Mouse (Mus musculus) kidney, embryonic 14.5 days (tissue): ENCODE data around the gene Gm10643. TPM values are rescaled to one million over a fixed set of nuclear protein-coding genes. Genes with fewer than 3 reads are reported as not detected.

Experiments used
- ATAC-seq: fragments of 200-750 bp; cut with Nextera tagmentation; 2 replicates; pipeline ENCODE4 v1.8.0; 2017; ENCODE audit warnings: moderate number of reproducible peaks, mild to moderate bottlenecking, moderate TSS enrichment, moderate library complexity; ENCODE audit not compliant: low FRiP score, low TSS enrichment
- H3K27ac ChIP-seq: fragments of 300-500 bp; sonication (generic); 2 replicates; pipeline ENCODE4 v1.5.1; 2014; ENCODE audit warnings: low read depth, mild to moderate bottlenecking, low read length, moderate library complexity, mixed read lengths
- H3K27me3 ChIP-seq: fragments of 300-500 bp; sonication (generic); 2 replicates; pipeline ENCODE4 v1.6.1; 2014; ENCODE audit warnings: mild to moderate bottlenecking, low read length; ENCODE audit not compliant: control insufficient read depth, insufficient read depth
- H3K36me3 ChIP-seq: fragments of 300-500 bp; sonication (generic); 2 replicates; pipeline ENCODE4 v1.6.1; 2014; ENCODE audit warnings: low read length, mixed read lengths; ENCODE audit not compliant: control insufficient read depth, insufficient read depth
- H3K4me1 ChIP-seq: fragments of 300-500 bp; sonication (generic); 2 replicates; pipeline ENCODE4 v1.6.1; 2014; ENCODE audit warnings: low read length, mixed read lengths; ENCODE audit not compliant: control insufficient read depth, insufficient read depth
- H3K4me2 ChIP-seq: fragments of 300-500 bp; sonication (generic); replicated peaks from 2 replicates; pipeline ENCODE4 v1.6.1; 2014; ENCODE audit warnings: low read depth, mild to moderate bottlenecking, low read length
- H3K4me3 ChIP-seq: fragments of 300-500 bp; sonication (generic); 2 replicates; pipeline ENCODE4 v1.5.1; 2014; ENCODE audit warnings: mild to moderate bottlenecking, low read length
- H3K9ac ChIP-seq: fragments of 300-500 bp; sonication (generic); 2 replicates; pipeline ENCODE4 v1.6.1; 2014; ENCODE audit warnings: low read depth, mild to moderate bottlenecking, low read length, moderate library complexity
- H3K9me3 ChIP-seq: fragments of 300-500 bp; sonication (generic); 2 replicates; pipeline ENCODE4 v1.6.1; 2016; ENCODE audit warnings: low read length; ENCODE audit not compliant: control insufficient read depth
- WGBS: fragments of 180-500 bp; shearing (Covaris S2); extraction: QIAGEN DNeasy Blood & Tissue Kit; methylation state at CpG from one replicate; pipeline ENCODE4 v1.1.7; 2014; 5-methylcytosine and 5-hydroxymethylcytosine counted together
- polyA plus RNA-seq: library from polyadenylated mRNA; unstranded; fragments of >200 nt; fragmentation: Nextera tagmentation; extraction: Ambion mirVana; gene quantifications from 2 replicates; pipeline ENCODE4 v1.2.1, GENCODE M21; 2014

Gene Gm10643
- polyA plus RNA-seq, 1 experiment from 2014 or later = 1.2 TPM

DNA sequence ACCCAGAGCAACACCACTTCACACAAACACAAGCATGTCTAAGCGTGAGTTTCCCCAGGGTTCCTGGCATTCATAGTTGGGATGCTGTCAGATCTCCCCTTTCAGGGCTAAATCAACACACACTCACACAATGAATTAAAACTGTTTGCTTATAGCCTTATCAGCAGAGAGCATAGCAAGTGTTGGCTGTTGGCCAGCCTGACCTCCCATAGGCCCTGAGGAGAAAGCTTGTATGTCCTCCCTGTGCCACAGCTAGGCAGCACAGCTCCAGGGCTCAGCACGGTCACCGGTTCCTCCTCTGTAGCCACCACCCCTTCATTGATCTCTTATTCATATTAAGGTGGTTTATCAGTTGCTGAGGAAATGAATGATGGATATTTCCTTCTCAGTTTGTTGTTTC lies 12.2 kb downstream of the Gm10643 start:
- Histone ChIP-seq H3K4me3 (no peak overlapping the region), H3K27ac (no peak overlapping the region), H3K9ac (no peak overlapping the region), H3K9me3 (no peaks in the 10 kb centered on the region), H3K4me2 (no peak overlapping the region), H3K36me3 (no peaks in the 10 kb centered on the region), H3K27me3 (no peaks in the 10 kb centered on the region), H3K4me1 (no peaks in the 10 kb centered on the region)
- ATAC-seq = no peak
- WGBS = 67% methylated on average over 3 of the region's 3 CpGs

DNA sequence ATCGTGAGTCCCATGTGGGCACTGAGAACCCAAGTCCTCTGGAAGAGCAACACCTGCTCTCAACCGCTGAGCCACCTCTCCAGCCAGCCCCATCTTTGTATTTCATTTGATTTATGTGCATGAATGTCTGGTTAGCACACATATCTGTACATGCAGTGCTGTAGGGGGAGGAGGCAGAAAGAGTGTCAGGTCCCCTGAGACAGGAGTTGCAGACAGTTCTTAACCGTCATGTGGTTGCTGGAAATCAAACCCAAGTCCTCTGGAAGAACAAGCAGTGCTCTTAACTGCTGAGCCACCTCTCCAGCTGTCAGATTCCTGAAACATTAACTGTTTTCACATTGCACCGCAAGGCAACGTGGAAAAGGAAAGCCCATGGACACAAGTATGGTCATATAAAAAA lies 16.8 kb downstream of the Gm10643 start:
- Histone ChIP-seq H3K4me2 (no peak overlapping the region), H3K4me1 (peaks cover 3% of the 10 kb centered on the region; the same call in 1 of the 2 replicates), H3K9me3 (no peaks in the 10 kb centered on the region; the same call in 1 of the 2 replicates), H3K27me3 (peaks cover 24% of the 10 kb centered on the region), H3K36me3 (no peaks in the 10 kb centered on the region), H3K4me3 (no peak overlapping the region), H3K27ac (no peak overlapping the region), H3K9ac (no peak overlapping the region)
- WGBS = 57% methylated on average over 5 of the region's 5 CpGs
- ATAC-seq = no peak

DNA sequence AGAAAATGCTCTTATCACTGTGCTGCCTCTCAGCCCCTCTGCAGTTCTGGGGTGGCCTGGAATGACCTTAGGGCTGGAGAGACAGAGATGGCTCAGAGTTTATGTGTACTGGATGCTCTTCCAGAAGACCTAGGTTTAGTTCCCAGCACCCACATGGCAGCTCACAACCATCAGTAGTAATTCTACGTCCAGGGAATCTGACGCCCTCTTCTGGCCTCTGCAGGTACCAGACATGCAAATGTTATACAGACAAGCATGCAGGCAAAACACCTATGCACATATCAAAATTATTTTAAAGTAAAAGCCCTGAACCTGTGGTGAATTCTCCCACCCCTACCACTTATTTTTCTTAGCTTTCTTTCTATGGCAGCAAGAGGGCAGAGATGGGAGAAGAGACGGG lies 18.4 kb downstream of the Gm10643 start:
- no peak overlapping the region for H3K9ac ChIP-seq
- no peak overlapping the region for H3K4me2 ChIP-seq
- no peak overlapping the region for H3K27ac ChIP-seq
- H3K4me3 ChIP-seq = no peak overlapping the region
- H3K9me3 ChIP-seq = no peaks in the 10 kb centered on the region; the same call in 1 of the 2 replicates
- no peak for ATAC-seq
- peaks cover 35% of the 10 kb centered on the region for H3K27me3 ChIP-seq
- no peaks in the 10 kb centered on the region for H3K36me3 ChIP-seq
- peaks cover 11% of the 10 kb centered on the region; the same call in 1 of the 2 replicates for H3K4me1 ChIP-seq
- 78% methylated on average over 3 of the region's 3 CpGs for WGBS

DNA sequence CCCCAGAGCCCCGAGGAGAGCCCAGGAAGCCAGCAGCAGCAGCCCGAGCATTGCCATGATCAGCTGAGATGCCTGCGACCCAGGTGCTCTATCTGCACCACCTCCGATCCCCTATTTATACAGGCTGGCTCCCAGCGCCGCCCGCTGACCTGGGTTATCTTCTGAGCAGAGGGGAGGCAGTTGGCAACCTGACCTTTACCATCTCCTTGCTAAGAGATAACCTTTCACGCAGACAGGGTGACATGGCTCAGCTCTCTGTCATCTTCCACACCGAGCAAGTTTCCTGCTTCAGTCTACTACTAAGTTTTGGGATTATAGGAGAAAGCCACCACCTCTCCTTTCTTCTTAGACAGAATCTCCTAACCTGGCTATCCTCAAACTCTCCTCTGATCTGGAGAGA lies 20.0 kb downstream of the Gm10643 start, which contains the start of gene Rln3:
Gene Rln3, minus strand, starts transcription at position 101 of the 400 bp plus-strand sequence.
- H3K27me3 ChIP-seq = peaks cover 35% of the 10 kb centered on the region
- H3K4me1 ChIP-seq = peaks cover 11% of the 10 kb centered on the region; the same call in 1 of the 2 replicates
- WGBS = 4% methylated on average over 9 of the region's 9 CpGs
- H3K4me3 ChIP-seq = peak within 1 kb of the TSS; percentile 1; the same call in 1 of the 2 replicates
- no peak within 1 kb of the TSS for H3K9ac ChIP-seq
- H3K4me2 ChIP-seq = peak within 1 kb of the TSS; percentile 17
- no peaks in the 10 kb centered on the region for H3K36me3 ChIP-seq
- no peak within 1 kb of the TSS for H3K27ac ChIP-seq
- no peak for ATAC-seq
- H3K9me3 ChIP-seq = no peaks in the 10 kb centered on the region; the same call in 1 of the 2 replicates

DNA sequence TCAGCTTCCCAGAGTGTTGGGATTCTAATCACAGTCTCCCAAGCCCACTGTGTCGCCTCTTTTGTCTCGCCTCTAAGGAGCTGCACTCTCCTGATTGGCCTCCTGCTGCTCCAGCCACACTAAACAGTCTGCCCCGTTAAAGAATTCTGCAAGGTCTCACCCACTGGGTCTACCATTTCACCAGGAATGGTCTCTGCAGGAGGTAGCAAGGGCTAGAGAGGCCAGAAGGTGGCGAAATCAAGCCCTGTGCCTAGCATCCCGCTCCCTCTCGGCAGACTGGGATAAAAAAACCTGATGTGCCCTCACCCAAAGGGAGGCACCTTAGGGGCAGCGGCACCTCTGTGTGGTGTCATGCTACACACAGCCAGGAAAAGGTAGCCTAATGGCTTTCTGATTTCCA lies 20.8 kb downstream of the Gm10643 start:
- peak overlapping the region; percentile 17; the same call in 1 of the 2 replicates for H3K4me2 ChIP-seq
- no peak overlapping the region for H3K4me3 ChIP-seq
- peaks cover 11% of the 10 kb centered on the region; the same call in 1 of the 2 replicates for H3K4me1 ChIP-seq
- no peak for ATAC-seq
- WGBS = 7% methylated on average over 7 of the region's 7 CpGs
- no peaks in the 10 kb centered on the region for H3K36me3 ChIP-seq
- H3K27ac ChIP-seq = no peak overlapping the region
- no peaks in the 10 kb centered on the region; the same call in 1 of the 2 replicates for H3K9me3 ChIP-seq
- peaks cover 35% of the 10 kb centered on the region for H3K27me3 ChIP-seq
- no peak overlapping the region for H3K9ac ChIP-seq

DNA sequence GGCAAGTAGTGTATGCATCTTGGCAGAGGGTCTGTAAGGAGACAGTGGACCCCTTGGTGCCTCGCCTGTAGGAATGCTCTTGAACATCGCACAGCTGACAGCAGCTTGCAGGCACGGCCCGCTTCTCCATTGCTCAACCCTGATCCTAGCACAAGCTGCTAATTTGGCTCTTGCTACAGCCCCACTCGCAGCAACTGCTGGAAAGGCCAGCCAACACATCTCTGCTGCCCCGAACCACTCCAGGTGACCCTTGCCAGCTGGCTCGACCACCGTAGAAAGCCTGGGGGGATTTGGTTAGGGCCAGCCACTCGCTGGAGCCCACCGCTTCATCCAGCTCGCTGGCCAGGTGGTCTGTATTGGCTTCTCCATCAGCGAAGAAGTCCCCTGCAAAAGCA lies 22.0 kb downstream of the Gm10643 start:
- peaks cover 35% of the 10 kb centered on the region for H3K27me3 ChIP-seq
- H3K4me2 ChIP-seq = peak overlapping the region; percentile 79; the same call in 1 of the 2 replicates
- H3K27ac ChIP-seq = no peak overlapping the region
- no peak overlapping the region for H3K9ac ChIP-seq
- H3K9me3 ChIP-seq = no peaks in the 10 kb centered on the region; the same call in 1 of the 2 replicates
- H3K36me3 ChIP-seq = no peaks in the 10 kb centered on the region
- H3K4me1 ChIP-seq = peaks cover 11% of the 10 kb centered on the region; the same call in 1 of the 2 replicates
- peak overlapping the region; percentile 39; the same call in 1 of the 2 replicates for H3K4me3 ChIP-seq
- WGBS = 40% methylated on average over 12 of the region's 12 CpGs
- no peak for ATAC-seq

DNA sequence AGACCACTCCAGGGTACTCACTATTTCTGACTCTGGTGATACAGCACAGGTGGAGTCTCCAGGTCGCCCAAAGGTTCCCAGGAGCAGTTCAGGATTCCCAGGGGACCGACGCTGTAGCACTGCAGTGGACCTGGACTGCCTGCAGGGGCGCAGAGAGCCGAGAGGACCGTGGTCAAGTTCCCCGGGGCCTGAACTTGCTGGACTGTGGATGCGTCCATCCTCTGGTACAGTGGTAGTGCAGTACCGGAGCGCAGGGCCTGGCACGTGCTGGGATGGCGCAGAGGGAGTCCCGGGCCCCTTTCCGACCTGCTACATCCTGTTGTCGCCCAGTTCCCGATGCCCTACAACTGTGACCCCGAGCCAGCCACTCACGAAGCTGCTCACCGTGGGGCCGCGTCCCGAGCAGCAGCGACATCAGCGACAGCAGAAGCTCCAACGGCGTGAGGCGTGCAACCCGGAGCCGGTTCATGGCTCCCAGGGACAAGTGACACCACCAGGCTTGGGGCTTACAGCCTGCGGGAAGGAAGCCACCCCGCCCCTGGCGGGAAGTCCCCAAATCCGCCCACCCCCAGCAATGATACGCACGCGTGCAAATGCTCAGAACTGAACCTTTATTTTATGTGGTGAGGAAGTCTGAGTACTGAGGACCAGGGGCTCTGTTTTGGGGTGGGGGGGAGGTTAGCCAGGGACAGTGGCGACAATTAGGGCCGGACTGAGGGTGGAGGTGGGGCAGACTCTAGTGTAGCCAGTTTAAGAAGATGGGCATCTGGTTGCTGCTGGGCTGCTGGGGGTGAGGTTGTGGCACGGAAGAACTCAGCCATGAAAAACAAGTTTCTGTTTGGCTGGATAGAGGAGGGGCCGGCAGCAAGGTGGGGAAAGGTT lies 22.6 kb downstream of the Gm10643 start, which contains the start of gene Il27ra:
Gene Il27ra, minus strand, starts transcription at position 524 of the 882 bp plus-strand sequence.
- peak within 1 kb of the TSS; percentile 39 for H3K4me3 ChIP-seq
- peaks cover 35% of the 10 kb centered on the region for H3K27me3 ChIP-seq
- ATAC-seq = peak; percentile 79
- H3K9me3 ChIP-seq = no peaks in the 10 kb centered on the region; the same call in 1 of the 2 replicates
- peak within 1 kb of the TSS; percentile 79 for H3K4me2 ChIP-seq
- peak within 1 kb of the TSS; percentile 38 for H3K9ac ChIP-seq
- no peaks in the 10 kb centered on the region for H3K36me3 ChIP-seq
- no peak within 1 kb of the TSS for H3K27ac ChIP-seq
- H3K4me1 ChIP-seq = peaks cover 11% of the 10 kb centered on the region; the same call in 1 of the 2 replicates
- 5% methylated on average over 37 of the region's 40 CpGs for WGBS

DNA sequence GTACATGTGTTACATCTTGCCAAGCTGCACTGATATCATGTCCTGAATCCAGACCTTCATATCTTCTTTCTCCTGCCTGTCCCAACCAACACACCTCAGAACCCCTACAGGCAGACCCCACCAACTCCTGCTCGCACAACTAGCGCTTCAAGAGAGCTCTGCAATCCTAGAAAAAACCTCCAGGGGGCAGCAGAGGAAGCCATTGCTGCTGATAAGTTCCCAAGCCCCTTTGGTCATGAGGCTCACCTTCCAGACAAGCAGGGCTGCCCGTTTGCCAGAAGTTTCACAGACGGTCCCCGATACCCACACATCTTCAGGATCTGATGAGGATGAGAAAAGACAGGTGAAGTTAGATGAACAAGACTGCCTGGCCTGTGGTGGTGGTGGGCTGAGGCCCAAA lies 25.9 kb downstream of the Gm10643 start:
- ATAC-seq = no peak; the same call in 1 of the 2 replicates
- no peaks in the 10 kb centered on the region for H3K9me3 ChIP-seq
- H3K4me3 ChIP-seq = no peak overlapping the region
- no peak overlapping the region for H3K27ac ChIP-seq
- peaks cover 21% of the 10 kb centered on the region for H3K27me3 ChIP-seq
- H3K9ac ChIP-seq = no peak overlapping the region
- H3K4me1 ChIP-seq = 0 out of 2 replicates have a peak, but pooled peaks cover 7% of the 10 kb centered on the region
- H3K36me3 ChIP-seq = no peaks in the 10 kb centered on the region
- WGBS = 5% methylated on average over 5 of the region's 5 CpGs
- no peak overlapping the region for H3K4me2 ChIP-seq

DNA sequence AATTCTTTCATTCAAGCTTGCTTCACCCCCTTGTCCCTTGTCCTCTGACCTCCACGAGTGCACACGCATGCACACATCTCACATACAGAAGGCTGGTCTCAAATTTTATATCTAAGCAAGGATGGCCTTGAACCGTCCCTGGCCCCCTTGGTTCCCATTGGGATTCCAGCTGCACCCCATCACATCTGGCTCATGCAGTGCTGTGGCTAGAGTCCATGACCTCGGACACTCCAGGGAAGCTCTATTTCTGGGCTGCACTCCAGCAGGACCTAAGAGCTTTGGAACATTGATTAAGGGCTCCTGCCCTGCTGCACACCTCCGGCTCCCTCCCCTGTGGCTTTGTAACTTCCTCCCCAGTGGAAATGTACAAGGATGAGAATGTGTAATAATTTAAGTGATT lies 26.9 kb downstream of the Gm10643 start:
- Histone ChIP-seq H3K9me3 (no peaks in the 10 kb centered on the region), H3K9ac (no peak overlapping the region), H3K27me3 (peaks cover 10% of the 10 kb centered on the region), H3K4me2 (no peak overlapping the region), H3K36me3 (no peaks in the 10 kb centered on the region), H3K4me1 (0 out of 2 replicates have a peak, but pooled peaks cover 7% of the 10 kb centered on the region), H3K27ac (no peak overlapping the region), H3K4me3 (no peak overlapping the region)
- WGBS = 59% methylated on average over 5 of the region's 5 CpGs
- ATAC-seq = no peak
